Mouse (Mus musculus): Measurements from ENCODE around the gene Rfx8.

DNA sequence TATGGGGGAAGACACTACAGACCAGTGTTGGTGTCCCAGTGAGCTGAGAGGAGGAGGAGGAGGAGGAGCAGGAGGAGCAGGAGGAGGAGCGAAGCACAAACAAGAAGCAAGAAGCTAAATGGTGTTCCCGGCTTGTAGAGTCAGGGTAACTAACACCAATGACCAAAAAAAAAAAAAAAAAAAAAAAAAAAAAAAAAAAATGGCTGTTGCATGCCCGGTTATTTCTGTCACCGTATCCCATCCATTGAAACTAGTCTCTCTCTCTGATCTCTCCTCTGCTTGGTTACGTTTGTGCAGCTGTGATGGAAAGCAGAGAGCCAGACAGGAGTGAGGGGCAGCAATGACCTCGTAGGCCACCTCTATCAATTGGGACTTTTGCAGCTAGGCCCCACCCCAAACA, 105.3 kb downstream of the Rfx8 start:
- no peak for TF ChIP-seq CTCF (IDR thresholded peaks at IDR 0.05)
- TF ChIP-seq EP300 (IDR thresholded peaks at IDR 0.05), result no peak

Measured in lung, postnatal 0 days (tissue).